Mouse (Mus musculus): ENCODE measurements around the gene Hist1h2bq. TPM values are rescaled to one million over a fixed set of nuclear protein-coding genes. Genes with fewer than 3 reads are reported as not detected.
"Not testable (repeated sequence)": the region's sequence is repeated elsewhere in the genome, so short reads cannot be mapped to it uniquely, and the experiment has no call there.

Hist1h2bq gene
- polyA plus RNA-seq, 1 experiment from 2014 or later: 19.5 TPM

DNA sequence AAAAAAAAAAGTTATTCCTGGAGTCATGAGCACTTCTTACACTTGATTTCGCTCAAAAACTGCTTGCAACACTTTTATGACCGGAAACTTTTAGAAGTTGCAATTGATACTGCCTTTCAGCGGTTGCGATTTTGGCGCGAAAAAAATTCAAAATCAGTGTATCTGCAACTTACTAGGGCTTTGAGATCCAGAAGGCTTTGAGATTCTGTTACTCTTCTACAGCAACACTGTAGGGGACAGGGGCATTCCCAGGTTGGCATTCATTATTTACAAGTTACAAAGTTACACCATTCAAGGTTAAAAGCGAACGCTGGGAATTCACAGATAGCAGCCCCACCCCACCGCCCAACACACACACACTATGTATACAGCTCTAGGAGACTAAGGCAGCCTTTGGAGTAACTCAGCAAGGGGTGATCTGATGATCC, 26.2 kb downstream of the Hist1h2bq start:
- Histone ChIP-seq H3K4me2 (peak overlapping the region; percentile 62), H3K9ac (ENCODE audit: low read depth, low read length) (peak overlapping the region; percentile 73), H3K9me3 (ENCODE audit: control insufficient read depth, low read length) (no peaks in the 10 kb centered on the region), H3K36me3 (ENCODE audit: control insufficient read depth, insufficient read depth, low read length) (no peaks in the 10 kb centered on the region), H3K4me1 (replicated peaks; ENCODE audit: control insufficient read depth, insufficient read depth, low read length) (peaks cover 23% of the 10 kb centered on the region), H3K27ac (ENCODE audit: low read depth, low read length) (peak overlapping the region; percentile 98), H3K27me3 (replicated peaks; ENCODE audit: control insufficient read depth, insufficient read depth, low read length) (no peaks in the 10 kb centered on the region), H3K4me3 (ENCODE audit: low read depth, low read length) (peak overlapping the region; percentile 44)
- WGBS: 4% methylated on average over 9 of the region's 9 CpGs
- DNase-seq (ENCODE audit: low spot score) (peak; percentile 74), ATAC-seq (replicated peaks; ENCODE audit: low FRiP score) (no peak)

DNA sequence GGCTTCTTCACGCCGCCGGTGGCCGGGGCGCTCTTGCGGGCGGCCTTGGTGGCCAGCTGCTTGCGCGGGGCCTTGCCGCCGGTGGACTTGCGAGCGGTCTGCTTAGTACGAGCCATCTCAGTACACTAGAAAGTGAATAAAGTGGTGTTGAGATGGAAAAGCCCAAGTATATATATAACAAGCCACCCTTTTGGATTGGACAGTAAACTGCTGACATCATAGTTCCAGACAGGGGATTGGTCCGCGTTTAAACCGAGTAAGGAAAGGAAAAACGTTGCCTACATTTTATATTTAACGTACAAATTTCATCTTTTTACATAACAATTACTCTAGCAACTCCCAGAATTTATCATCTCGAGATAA, 26.8 kb downstream of the Hist1h2bq start, which contains the start of gene Hist1h3i:
Gene Hist1h3i (minus strand): TSS at position 116 of the 363 bp plus-strand sequence.
- peak within 1 kb of the TSS; percentile 79 for H3K4me2 ChIP-seq
- peak within 1 kb of the TSS; percentile 79 for H3K9ac ChIP-seq (ENCODE audit: low read depth, low read length)
- ATAC-seq (replicated peaks; ENCODE audit: low FRiP score) (peak; percentile 49), DNase-seq (ENCODE audit: low spot score) (peak; percentile 53)
- H3K9me3 ChIP-seq (ENCODE audit: control insufficient read depth, low read length): no peaks in the 10 kb centered on the region
- H3K4me3 ChIP-seq (ENCODE audit: low read depth, low read length): peak within 1 kb of the TSS; percentile 44
- WGBS: under 1% methylated on average over 13 of the region's 20 CpGs
- H3K4me1 ChIP-seq (replicated peaks; ENCODE audit: control insufficient read depth, insufficient read depth, low read length): peaks cover 19% of the 10 kb centered on the region
- no peaks in the 10 kb centered on the region for H3K27me3 ChIP-seq (replicated peaks; ENCODE audit: control insufficient read depth, insufficient read depth, low read length)
- peak within 1 kb of the TSS; percentile 98 for H3K27ac ChIP-seq (ENCODE audit: low read depth, low read length)
- H3K36me3 ChIP-seq (ENCODE audit: control insufficient read depth, insufficient read depth, low read length): no peaks in the 10 kb centered on the region

DNA sequence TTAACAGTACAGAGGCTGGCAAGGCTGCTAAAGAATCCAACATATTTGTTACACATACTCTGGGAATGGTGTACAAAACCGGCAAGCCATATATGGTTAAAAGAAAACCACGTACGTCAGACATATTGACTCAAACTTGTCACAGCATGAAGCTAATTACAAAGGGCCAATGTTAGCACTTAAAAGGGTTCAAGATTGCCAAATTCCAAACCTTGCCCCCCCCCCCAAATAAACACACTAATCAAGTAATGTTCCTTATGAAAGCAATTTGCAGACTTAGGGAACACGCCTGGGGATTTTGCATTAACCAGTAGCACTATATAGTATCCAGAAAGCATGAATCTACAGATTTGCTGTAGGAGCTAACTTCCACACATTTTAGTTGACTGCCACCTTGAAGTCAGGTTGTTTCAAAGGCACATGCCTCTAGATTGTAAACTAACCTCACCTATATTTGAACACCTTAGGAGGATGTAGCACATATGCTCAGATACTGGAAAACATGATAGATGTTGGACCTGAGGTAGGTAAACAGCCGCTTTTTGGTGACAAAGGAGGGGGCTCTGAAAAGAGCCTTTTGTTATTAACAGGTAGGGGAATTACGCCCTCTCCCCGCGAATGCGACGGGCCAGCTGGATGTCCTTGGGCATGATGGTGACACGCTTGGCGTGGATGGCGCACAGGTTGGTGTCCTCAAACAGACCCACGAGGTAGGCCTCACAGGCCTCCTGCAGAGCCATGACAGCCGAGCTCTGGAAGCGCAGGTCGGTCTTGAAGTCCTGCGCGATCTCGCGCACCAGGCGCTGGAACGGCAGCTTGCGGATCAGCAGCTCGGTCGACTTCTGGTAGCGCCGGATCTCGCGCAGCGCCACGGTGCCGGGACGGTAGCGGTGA, 27.4 kb downstream of the Hist1h2bq start:
- H3K27ac ChIP-seq (ENCODE audit: low read depth, low read length): peak overlapping the region; percentile 98
- ATAC-seq (replicated peaks; ENCODE audit: low FRiP score): peak; percentile 5; the same call in 1 of the 2 replicates
- H3K4me2 ChIP-seq: peak overlapping the region; percentile 79
- H3K4me3 ChIP-seq (ENCODE audit: low read depth, low read length): peak overlapping the region; percentile 44
- WGBS: under 1% methylated on average over 14 of the region's 35 CpGs
- H3K4me1 ChIP-seq (replicated peaks; ENCODE audit: control insufficient read depth, insufficient read depth, low read length): peaks cover 15% of the 10 kb centered on the region
- not testable (repeated sequence) for H3K27me3 ChIP-seq (replicated peaks; ENCODE audit: control insufficient read depth, insufficient read depth, low read length); H3K36me3 ChIP-seq (ENCODE audit: control insufficient read depth, insufficient read depth, low read length); H3K9me3 ChIP-seq (ENCODE audit: control insufficient read depth, low read length)
- peak; percentile 58 for DNase-seq (ENCODE audit: low spot score)
- H3K9ac ChIP-seq (ENCODE audit: low read depth, low read length): peak overlapping the region; percentile 79

DNA sequence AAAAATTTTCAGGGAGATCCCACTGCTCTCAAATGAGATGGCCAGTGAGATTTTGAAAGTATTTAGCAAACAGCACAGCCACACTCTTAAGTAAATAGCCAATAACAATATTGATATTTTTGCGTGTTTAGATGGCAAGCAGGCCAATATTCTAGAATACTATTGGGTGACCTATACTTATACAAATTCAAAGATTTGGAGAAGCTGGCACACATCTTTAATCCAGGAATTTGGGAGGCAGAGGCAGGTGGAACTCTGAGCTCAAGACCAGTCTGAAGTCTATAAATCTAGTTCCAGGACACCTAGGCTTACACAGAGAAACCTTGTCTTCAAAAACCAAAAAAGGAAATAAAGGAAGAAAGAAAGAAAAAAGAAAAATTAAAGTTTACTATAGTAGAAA, 28.4 kb downstream of the Hist1h2bq start:
- H3K36me3 ChIP-seq (ENCODE audit: control insufficient read depth, insufficient read depth, low read length): no peaks in the 10 kb centered on the region
- peak overlapping the region; percentile 12; the same call in 1 of the 2 replicates for H3K4me3 ChIP-seq (ENCODE audit: low read depth, low read length)
- no peaks in the 10 kb centered on the region for H3K9me3 ChIP-seq (ENCODE audit: control insufficient read depth, low read length)
- peak overlapping the region; percentile 100 for H3K27ac ChIP-seq (ENCODE audit: low read depth, low read length)
- H3K27me3 ChIP-seq (replicated peaks; ENCODE audit: control insufficient read depth, insufficient read depth, low read length): no peaks in the 10 kb centered on the region
- H3K4me2 ChIP-seq: peak overlapping the region; percentile 79
- WGBS: 75% methylated on average over 1 of the region's 1 CpGs
- no peak for DNase-seq (ENCODE audit: low spot score)
- ATAC-seq (replicated peaks; ENCODE audit: low FRiP score): no peak
- peak overlapping the region; percentile 52; the same call in 1 of the 2 replicates for H3K9ac ChIP-seq (ENCODE audit: low read depth, low read length)
- H3K4me1 ChIP-seq (replicated peaks; ENCODE audit: control insufficient read depth, insufficient read depth, low read length): peaks cover 21% of the 10 kb centered on the region

DNA sequence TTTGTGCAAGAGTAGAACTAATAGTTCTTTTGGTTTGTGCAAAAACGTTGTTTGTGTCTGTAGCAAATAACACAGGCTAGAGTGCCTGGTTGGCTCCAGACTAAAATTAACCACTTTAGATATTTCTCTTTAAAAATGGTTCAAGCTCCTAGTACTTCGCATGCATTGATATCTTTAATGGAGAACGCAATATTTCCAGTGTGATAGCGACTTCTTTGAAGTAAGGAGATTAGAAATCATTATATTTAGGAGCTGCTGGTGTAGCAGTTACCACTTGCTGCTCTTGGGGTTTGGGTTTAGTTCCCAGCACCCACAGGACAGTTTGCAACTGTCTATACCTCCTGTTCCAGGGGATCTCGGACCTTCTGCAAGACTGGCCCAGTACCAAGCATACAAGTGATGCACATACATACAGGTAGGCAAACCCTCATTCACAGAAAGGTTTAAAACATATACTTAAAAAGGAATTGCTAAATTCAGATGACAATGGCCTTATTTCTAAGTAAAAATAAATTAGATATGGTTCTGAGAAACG, 28.9 kb downstream of the Hist1h2bq start:
- peak overlapping the region; percentile 94 for H3K4me2 ChIP-seq

DNA sequence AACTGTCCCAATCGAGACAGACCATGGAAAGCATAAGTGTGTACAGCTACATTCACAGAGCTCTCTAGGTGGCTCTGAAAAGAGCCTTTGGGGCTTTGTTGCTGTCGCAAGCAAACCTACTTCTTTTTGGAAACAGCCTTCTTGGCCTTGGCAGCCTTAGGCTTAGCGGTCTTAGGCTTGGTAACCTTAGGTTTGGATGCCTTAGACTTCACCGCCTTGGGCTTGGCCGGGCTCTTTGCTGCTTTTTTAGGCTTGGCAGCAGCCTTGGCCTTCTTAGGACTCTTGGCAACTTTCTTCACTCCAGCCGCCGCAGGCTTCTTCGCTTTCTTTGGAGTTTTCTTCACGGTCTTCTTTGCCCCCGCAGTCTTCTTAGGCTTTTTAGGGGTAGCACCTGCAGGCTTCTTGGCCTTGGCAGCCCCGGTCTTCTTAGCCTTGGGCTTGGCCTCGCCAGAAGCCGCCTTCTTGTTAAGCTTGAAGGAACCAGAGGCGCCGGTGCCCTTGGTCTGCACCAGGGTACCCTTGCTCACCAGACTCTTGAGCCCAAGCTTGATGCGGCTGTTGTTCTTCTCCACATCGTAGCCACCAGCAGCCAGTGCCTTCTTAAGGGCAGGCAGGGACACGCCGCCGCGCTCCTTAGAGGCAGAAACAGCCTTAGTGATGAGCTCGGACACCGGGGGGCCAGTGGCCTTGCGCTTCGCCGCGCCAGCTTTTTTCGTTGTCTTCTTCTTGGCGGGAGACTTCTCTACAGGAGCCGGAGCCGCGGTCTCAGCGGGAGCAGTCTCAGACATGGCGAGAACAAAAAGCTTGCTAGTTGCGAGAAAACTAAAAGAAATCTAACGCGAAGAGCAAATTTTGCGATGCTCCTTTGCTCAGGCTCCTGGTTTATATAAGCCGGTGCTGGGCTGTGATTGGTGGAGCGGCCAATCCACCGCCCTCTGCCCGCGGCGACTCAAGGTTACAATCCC, 29.9 kb downstream of the Hist1h2bq start, which contains the start of gene Hist1h1b:
Gene Hist1h1b (minus strand): TSS at position 859 of the 965 bp plus-strand sequence.
- no peaks in the 10 kb centered on the region for H3K9me3 ChIP-seq (ENCODE audit: control insufficient read depth, low read length)
- H3K4me1 ChIP-seq (replicated peaks; ENCODE audit: control insufficient read depth, insufficient read depth, low read length): peaks cover 18% of the 10 kb centered on the region
- peak within 1 kb of the TSS; percentile 94 for H3K4me2 ChIP-seq
- under 1% methylated on average over 44 of the region's 44 CpGs for WGBS
- peak; percentile 52 for ATAC-seq (replicated peaks; ENCODE audit: low FRiP score)
- H3K9ac ChIP-seq (ENCODE audit: low read depth, low read length): peak within 1 kb of the TSS; percentile 98
- H3K36me3 ChIP-seq (ENCODE audit: control insufficient read depth, insufficient read depth, low read length): no peaks in the 10 kb centered on the region
- H3K4me3 ChIP-seq (ENCODE audit: low read depth, low read length): peak within 1 kb of the TSS; percentile 62
- peak within 1 kb of the TSS; percentile 100 for H3K27ac ChIP-seq (ENCODE audit: low read depth, low read length)
- DNase-seq (ENCODE audit: low spot score): peak; percentile 84
- no peaks in the 10 kb centered on the region for H3K27me3 ChIP-seq (replicated peaks; ENCODE audit: control insufficient read depth, insufficient read depth, low read length)

More for the DNA sequence above, 28.9 kb downstream of the Hist1h2bq start:
- H3K36me3 ChIP-seq (ENCODE audit: control insufficient read depth, insufficient read depth, low read length): no peaks in the 10 kb centered on the region
- peak overlapping the region; percentile 100 for H3K27ac ChIP-seq (ENCODE audit: low read depth, low read length)
- peak overlapping the region; percentile 62 for H3K4me3 ChIP-seq (ENCODE audit: low read depth, low read length)
- peaks cover 24% of the 10 kb centered on the region for H3K4me1 ChIP-seq (replicated peaks; ENCODE audit: control insufficient read depth, insufficient read depth, low read length)
- peak overlapping the region; percentile 65 for H3K9ac ChIP-seq (ENCODE audit: low read depth, low read length)
- ATAC-seq (replicated peaks; ENCODE audit: low FRiP score) (no peak), DNase-seq (ENCODE audit: low spot score) (no peak)
- H3K27me3 ChIP-seq (replicated peaks; ENCODE audit: control insufficient read depth, insufficient read depth, low read length): no peaks in the 10 kb centered on the region
- H3K9me3 ChIP-seq (ENCODE audit: control insufficient read depth, low read length): no peaks in the 10 kb centered on the region
- 41% methylated on average over 6 of the region's 6 CpGs for WGBS

DNA sequence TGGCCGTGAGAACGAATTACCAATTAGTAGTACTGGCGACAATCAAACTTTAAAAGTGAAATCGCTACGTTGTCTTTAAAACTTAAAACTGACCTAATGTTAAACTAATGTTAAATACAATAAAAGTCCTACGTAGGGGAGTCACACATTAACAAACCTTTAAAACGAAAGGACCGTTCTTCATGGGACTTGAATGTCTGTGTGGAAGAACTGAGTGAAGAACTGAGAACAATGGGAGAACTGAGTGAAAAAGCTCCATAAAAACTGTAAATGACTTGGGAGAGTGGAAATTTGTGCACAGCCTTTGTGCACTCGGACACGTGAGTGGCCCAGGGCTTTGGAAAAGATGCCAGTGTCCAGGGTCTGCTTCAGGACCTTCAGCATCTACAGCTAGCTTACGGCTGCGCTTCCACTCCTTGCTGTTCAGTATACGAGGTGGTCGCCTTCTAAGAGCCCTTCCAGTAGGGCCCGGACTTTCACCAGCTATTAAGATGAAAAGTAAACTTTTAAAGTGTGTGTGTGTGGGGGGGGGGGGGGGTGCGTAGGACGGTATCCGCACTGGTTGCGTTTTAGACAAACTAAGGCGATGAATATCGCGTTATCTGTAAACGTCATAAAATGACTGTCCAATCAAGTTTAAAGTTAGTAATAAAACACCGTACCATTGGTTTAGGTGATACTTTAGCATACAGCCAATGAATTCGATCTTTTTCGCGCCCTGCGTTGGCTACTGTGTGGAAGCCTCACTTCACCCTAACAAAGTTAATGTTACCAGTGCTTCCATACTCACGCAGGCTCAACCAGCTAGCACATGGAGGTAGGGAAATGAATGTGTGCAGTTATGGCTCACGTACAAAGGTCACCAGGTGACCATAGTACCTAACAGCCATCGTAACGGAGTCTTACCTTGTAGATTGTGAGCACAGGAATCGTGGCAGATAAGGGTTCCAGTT, 30.9 kb downstream of the Hist1h2bq start:
- Histone ChIP-seq H3K9me3 (ENCODE audit: control insufficient read depth, low read length) (no peaks in the 10 kb centered on the region), H3K4me1 (replicated peaks; ENCODE audit: control insufficient read depth, insufficient read depth, low read length) (peaks cover 15% of the 10 kb centered on the region), H3K9ac (ENCODE audit: low read depth, low read length) (peak overlapping the region; percentile 98), H3K27ac (ENCODE audit: low read depth, low read length) (peak overlapping the region; percentile 100), H3K27me3 (replicated peaks; ENCODE audit: control insufficient read depth, insufficient read depth, low read length) (no peaks in the 10 kb centered on the region), H3K4me3 (ENCODE audit: low read depth, low read length) (peak overlapping the region; percentile 62), H3K36me3 (ENCODE audit: control insufficient read depth, insufficient read depth, low read length) (no peaks in the 10 kb centered on the region), H3K4me2 (peak overlapping the region; percentile 94)
- DNase-seq (ENCODE audit: low spot score) (peak; percentile 77), ATAC-seq (replicated peaks; ENCODE audit: low FRiP score) (peak; percentile 71)
- 5% methylated on average over 33 of the region's 33 CpGs for WGBS

Data from liver, embryonic 11.5 days (tissue).